Mouse (Mus musculus) testis, adult 2 months (tissue): ENCODE data around the gene Ube2q1.

ENCODE experiments used
- CTCF ChIP-seq: fragments of 200-500 bp; IDR thresholded peaks from 2 replicates; pipeline ENCODE4 v1.5.1; 2012; ENCODE audit warnings: low read depth, mild to moderate bottlenecking, inconsistent platforms, low read length, moderate library complexity; ENCODE audit not compliant: control insufficient read depth, insufficient read depth, insufficient replicate concordance
- POLR2A ChIP-seq: fragments of 200-500 bp; IDR thresholded peaks from 2 replicates; pipeline ENCODE4 v1.6.1; 2012; ENCODE audit warnings: low read depth, mild to moderate bottlenecking, inconsistent platforms, low read length, moderate library complexity; ENCODE audit not compliant: control insufficient read depth

GRCm38 (mm10) chr3:89781640-89782039 lies 8.2 kb downstream of the Ube2q1 start:
- TF ChIP-seq POLR2A = no peak
- TF ChIP-seq CTCF = no peak
